Mouse (Mus musculus): ENCODE measurements around the gene Zfp961. TPM values are rescaled to one million over a fixed set of nuclear protein-coding genes. Genes with fewer than 3 reads are reported as not detected.

Gene Zfp961
- polyA plus RNA-seq, 1 experiment from 2014 or later = 12.5 TPM

GRCm38 (mm10) chr8:71968636-71969035 is 17.8 kb downstream of the Zfp961 start:
- no peak for ATAC-seq (replicated peaks; ENCODE audit: extremely low read depth, insufficient read depth, low FRiP score)
- H3K4me3 ChIP-seq (ENCODE audit: low read length) = no peak overlapping the region
- no peak overlapping the region for H3K27ac ChIP-seq (ENCODE audit: low read length)
- H3K9ac ChIP-seq (ENCODE audit: low read length) = no peak overlapping the region
- 82% methylated on average over 6 of the region's 6 CpGs for WGBS
- no peaks in the 10 kb centered on the region for H3K4me1 ChIP-seq (ENCODE audit: control insufficient read depth, insufficient read depth, low read length)
- H3K4me2 ChIP-seq (ENCODE audit: low read depth, low read length) = no peak overlapping the region
- H3K27me3 ChIP-seq (ENCODE audit: control insufficient read depth, insufficient read depth, low read length) = no peaks in the 10 kb centered on the region
- peaks cover 46% of the 10 kb centered on the region for H3K36me3 ChIP-seq (ENCODE audit: control insufficient read depth, insufficient read depth)
- peaks cover 7% of the 10 kb centered on the region for H3K9me3 ChIP-seq (replicated peaks; ENCODE audit: control insufficient read depth, low read length)

DNA sequence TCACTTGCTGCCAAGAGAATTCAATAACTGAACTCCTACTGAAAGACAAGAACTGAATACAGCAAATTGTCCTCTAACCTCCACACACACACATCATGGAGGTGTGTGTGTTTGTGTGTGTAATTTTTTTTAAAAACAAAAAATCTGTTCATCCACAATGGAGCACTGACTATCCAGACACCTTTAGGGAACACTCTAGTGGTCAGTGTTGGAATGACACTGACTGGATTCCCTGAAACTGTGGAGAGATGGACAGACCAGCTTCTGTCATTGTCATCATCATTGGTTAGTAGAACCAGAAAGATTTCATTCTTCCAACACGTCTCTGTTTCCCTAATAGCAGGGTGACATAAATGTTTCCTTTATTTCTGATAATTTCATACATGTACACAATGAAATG is 21.1 kb downstream of the Zfp961 start:
- H3K27ac ChIP-seq (ENCODE audit: low read length) = no peak overlapping the region
- H3K9ac ChIP-seq (ENCODE audit: low read length) = no peak overlapping the region
- H3K27me3 ChIP-seq (ENCODE audit: control insufficient read depth, insufficient read depth, low read length) = no peaks in the 10 kb centered on the region
- no peak overlapping the region for H3K4me2 ChIP-seq (ENCODE audit: low read depth, low read length)
- H3K4me1 ChIP-seq (ENCODE audit: control insufficient read depth, insufficient read depth, low read length) = no peaks in the 10 kb centered on the region
- no peak overlapping the region for H3K4me3 ChIP-seq (ENCODE audit: low read length)
- WGBS = 70% methylated on average over 1 of the region's 1 CpGs
- peaks cover 23% of the 10 kb centered on the region for H3K36me3 ChIP-seq (ENCODE audit: control insufficient read depth, insufficient read depth)
- peaks cover 3% of the 10 kb centered on the region for H3K9me3 ChIP-seq (replicated peaks; ENCODE audit: control insufficient read depth, low read length)
- no peak for ATAC-seq (replicated peaks; ENCODE audit: extremely low read depth, insufficient read depth, low FRiP score)

GRCm38 (mm10) chr8:71974211-71974610 is 23.4 kb downstream of the Zfp961 start:
- Histone ChIP-seq H3K36me3 (ENCODE audit: control insufficient read depth, insufficient read depth) (peaks cover 2% of the 10 kb centered on the region; the same call in 1 of the 2 replicates), H3K9me3 (replicated peaks; ENCODE audit: control insufficient read depth, low read length) (no peaks in the 10 kb centered on the region), H3K27ac (ENCODE audit: low read length) (no peak overlapping the region), H3K4me2 (ENCODE audit: low read depth, low read length) (no peak overlapping the region), H3K4me1 (ENCODE audit: control insufficient read depth, insufficient read depth, low read length) (no peaks in the 10 kb centered on the region), H3K4me3 (ENCODE audit: low read length) (no peak overlapping the region), H3K9ac (ENCODE audit: low read length) (no peak overlapping the region), H3K27me3 (ENCODE audit: control insufficient read depth, insufficient read depth, low read length) (no peaks in the 10 kb centered on the region)
- WGBS = 73% methylated on average over 3 of the region's 3 CpGs
- no peak for ATAC-seq (replicated peaks; ENCODE audit: extremely low read depth, insufficient read depth, low FRiP score)

DNA sequence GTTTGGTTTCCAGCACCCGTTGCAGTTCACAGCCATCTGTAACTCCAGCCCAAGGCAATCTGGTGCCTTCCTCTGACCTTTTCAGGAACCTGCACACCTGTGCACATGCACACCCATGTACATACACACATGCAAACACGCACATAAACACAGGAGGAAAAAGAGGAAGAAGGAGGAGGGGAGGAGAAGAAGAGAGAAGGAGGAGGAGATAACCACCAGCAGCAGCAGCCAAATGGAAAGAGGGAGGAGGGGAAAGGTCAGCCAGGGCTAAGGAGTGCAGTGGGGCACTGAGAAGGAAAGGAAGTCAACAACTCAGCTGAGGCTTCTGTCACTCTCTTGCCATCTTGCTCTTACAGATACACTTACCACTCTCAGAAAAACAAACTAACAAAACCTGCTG is 30.2 kb downstream of the Zfp961 start:
- Histone ChIP-seq H3K27me3 (ENCODE audit: control insufficient read depth, insufficient read depth, low read length) (no peaks in the 10 kb centered on the region), H3K27ac (ENCODE audit: low read length) (no peak overlapping the region), H3K4me3 (ENCODE audit: low read length) (no peak overlapping the region), H3K9ac (ENCODE audit: low read length) (no peak overlapping the region), H3K36me3 (ENCODE audit: control insufficient read depth, insufficient read depth) (no peaks in the 10 kb centered on the region), H3K4me1 (ENCODE audit: control insufficient read depth, insufficient read depth, low read length) (0 out of 2 replicates have a peak, but pooled peaks cover 2% of the 10 kb centered on the region), H3K9me3 (replicated peaks; ENCODE audit: control insufficient read depth, low read length) (no peaks in the 10 kb centered on the region), H3K4me2 (ENCODE audit: low read depth, low read length) (no peak overlapping the region)
- WGBS = 42% methylated on average over 2 of the region's 2 CpGs
- ATAC-seq (replicated peaks; ENCODE audit: extremely low read depth, insufficient read depth, low FRiP score) = no peak

DNA sequence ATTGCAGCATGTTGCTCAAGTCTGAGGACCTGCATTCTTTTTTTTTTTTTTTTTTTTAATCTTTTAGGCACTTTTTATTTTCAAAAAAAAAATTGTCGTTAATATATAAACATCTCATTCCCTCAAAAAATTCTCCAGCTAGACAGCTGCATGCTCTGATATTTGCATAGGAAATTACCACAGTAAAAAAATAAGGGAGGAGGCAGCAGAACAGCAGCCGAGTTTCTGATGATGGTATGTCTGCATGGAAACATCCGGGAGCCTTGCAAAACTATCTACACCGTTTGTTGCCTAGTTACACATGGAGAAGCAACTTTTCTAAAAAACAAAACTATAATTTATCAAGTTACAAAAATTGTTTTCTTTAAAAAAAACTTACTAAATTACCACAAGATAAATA is 30.6 kb downstream of the Zfp961 start:
- ATAC-seq (replicated peaks; ENCODE audit: extremely low read depth, insufficient read depth, low FRiP score) = no peak
- H3K27me3 ChIP-seq (ENCODE audit: control insufficient read depth, insufficient read depth, low read length) = no peaks in the 10 kb centered on the region
- no peak overlapping the region for H3K9ac ChIP-seq (ENCODE audit: low read length)
- 0 out of 2 replicates have a peak, but pooled peaks cover 2% of the 10 kb centered on the region for H3K4me1 ChIP-seq (ENCODE audit: control insufficient read depth, insufficient read depth, low read length)
- 59% methylated on average over 4 of the region's 4 CpGs for WGBS
- no peaks in the 10 kb centered on the region for H3K36me3 ChIP-seq (ENCODE audit: control insufficient read depth, insufficient read depth)
- no peak overlapping the region for H3K4me3 ChIP-seq (ENCODE audit: low read length)
- no peak overlapping the region for H3K4me2 ChIP-seq (ENCODE audit: low read depth, low read length)
- H3K9me3 ChIP-seq (replicated peaks; ENCODE audit: control insufficient read depth, low read length) = no peaks in the 10 kb centered on the region
- H3K27ac ChIP-seq (ENCODE audit: low read length) = no peak overlapping the region

- H3K4me3 ChIP-seq (ENCODE audit: low read length) = no peak overlapping the region
- H3K36me3 ChIP-seq (ENCODE audit: control insufficient read depth, insufficient read depth) = no peaks in the 10 kb centered on the region
- ATAC-seq (replicated peaks; ENCODE audit: extremely low read depth, insufficient read depth, low FRiP score) = 0 out of 2 replicates have a peak, but pooled peaks have one; percentile 28
- H3K9me3 ChIP-seq (replicated peaks; ENCODE audit: control insufficient read depth, low read length) = no peaks in the 10 kb centered on the region
- H3K4me2 ChIP-seq (ENCODE audit: low read depth, low read length) = no peak overlapping the region
- H3K27ac ChIP-seq (ENCODE audit: low read length) = no peak overlapping the region
- no peaks in the 10 kb centered on the region; the same call in 1 of the 2 replicates for H3K27me3 ChIP-seq (ENCODE audit: control insufficient read depth, insufficient read depth, low read length)
- 0 out of 2 replicates have a peak, but pooled peaks cover 2% of the 10 kb centered on the region for H3K4me1 ChIP-seq (ENCODE audit: control insufficient read depth, insufficient read depth, low read length)
- 50% methylated on average over 4 of the region's 4 CpGs for whole genome bisulfite sequencing
- H3K9ac ChIP-seq (ENCODE audit: low read length) = no peak overlapping the region
Observed at GRCm38 (mm10) chr8:71984601-71985000, 33.8 kb downstream of the Zfp961 start.

DNA sequence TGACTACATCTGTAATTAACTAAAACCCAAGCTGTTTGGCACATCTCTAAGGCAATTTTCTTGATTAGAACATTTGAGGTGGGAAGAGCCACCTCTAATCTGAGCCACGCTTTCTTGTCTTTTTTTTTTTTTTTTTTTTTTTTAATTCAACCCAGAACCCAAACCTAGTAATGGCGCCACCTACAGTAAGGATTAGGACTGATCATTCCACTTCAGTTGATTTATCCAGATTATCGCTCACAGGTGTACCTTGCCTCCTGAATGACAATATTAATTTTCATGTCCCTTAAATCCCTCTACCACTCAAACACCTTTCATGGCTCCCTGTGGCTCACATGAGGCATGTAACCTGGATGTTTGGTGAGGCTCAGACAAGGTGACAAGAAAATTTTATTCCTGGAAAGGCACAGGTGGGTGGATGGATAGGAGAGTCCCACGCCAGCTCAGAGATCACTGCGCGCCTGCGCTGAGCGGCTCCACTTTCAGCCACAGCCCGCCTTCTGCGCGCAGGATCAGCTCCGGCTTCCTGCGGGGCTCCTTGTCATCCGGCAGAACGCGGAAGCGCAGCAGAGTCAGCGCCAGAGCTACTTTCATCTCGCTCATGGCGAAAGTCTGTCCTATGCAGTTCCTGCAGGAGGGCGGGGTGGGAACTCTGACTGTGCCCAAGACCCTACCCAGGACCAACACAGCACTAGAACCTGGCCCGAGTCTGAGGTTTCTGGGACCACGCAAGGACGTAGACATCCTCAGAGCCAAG is 37.5 kb downstream of the Zfp961 start:
- H3K27ac ChIP-seq (ENCODE audit: low read length) = no peak overlapping the region
- ATAC-seq (replicated peaks; ENCODE audit: extremely low read depth, insufficient read depth, low FRiP score) = peak; percentile 57; the same call in 1 of the 2 replicates
- no peaks in the 10 kb centered on the region for H3K36me3 ChIP-seq (ENCODE audit: control insufficient read depth, insufficient read depth)
- H3K9me3 ChIP-seq (replicated peaks; ENCODE audit: control insufficient read depth, low read length) = no peaks in the 10 kb centered on the region
- 9% methylated on average over 24 of the region's 24 CpGs for WGBS
- H3K4me3 ChIP-seq (ENCODE audit: low read length) = peak overlapping the region; percentile 57
- peak overlapping the region; percentile 61 for H3K4me2 ChIP-seq (ENCODE audit: low read depth, low read length)
- peak overlapping the region; percentile 64 for H3K9ac ChIP-seq (ENCODE audit: low read length)
- no peaks in the 10 kb centered on the region for H3K4me1 ChIP-seq (ENCODE audit: control insufficient read depth, insufficient read depth, low read length)
- H3K27me3 ChIP-seq (ENCODE audit: control insufficient read depth, insufficient read depth, low read length) = no peaks in the 10 kb centered on the region; the same call in 1 of the 2 replicates

DNA sequence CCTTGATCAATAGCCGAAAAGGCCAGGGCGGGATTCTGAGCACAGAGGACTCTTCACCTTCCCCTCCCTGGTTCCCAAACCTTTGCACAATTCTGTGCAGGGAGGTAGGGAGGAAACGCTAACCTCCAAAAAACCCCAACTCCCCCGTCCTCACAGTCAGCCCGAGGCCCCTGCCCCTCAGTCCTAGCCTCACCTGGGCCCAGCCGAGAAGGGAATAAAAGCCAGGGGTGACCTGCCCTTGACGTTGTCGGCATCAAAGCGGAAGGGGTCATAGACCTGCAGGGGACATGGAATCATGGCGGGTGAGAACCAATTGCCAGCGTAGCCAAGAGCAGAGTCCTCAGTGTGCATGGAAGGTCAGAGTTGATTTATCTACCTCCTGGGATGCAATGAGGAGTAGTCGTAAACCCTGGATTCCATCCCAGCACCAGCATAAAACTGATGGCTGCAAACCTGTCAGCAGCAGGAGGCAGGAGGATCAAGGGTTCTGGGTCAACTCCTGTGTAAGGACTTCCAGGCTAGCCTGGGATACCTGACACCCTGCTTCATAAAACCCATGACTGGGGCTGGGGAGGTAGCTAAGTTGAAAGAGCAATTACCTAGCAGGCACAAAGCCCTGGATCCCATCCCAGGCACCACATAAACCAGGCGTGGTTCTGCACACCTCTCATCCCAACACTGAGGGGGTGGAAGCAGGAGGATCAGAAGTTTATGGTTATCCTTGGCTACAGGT is 38.2 kb downstream of the Zfp961 start:
- H3K36me3 ChIP-seq (ENCODE audit: control insufficient read depth, insufficient read depth) = no peaks in the 10 kb centered on the region
- WGBS = 59% methylated on average over 13 of the region's 13 CpGs
- H3K4me3 ChIP-seq (ENCODE audit: low read length) = peak overlapping the region; percentile 57
- H3K4me2 ChIP-seq (ENCODE audit: low read depth, low read length) = peak overlapping the region; percentile 61
- no peaks in the 10 kb centered on the region for H3K9me3 ChIP-seq (replicated peaks; ENCODE audit: control insufficient read depth, low read length)
- ATAC-seq (replicated peaks; ENCODE audit: extremely low read depth, insufficient read depth, low FRiP score) = no peak
- H3K4me1 ChIP-seq (ENCODE audit: control insufficient read depth, insufficient read depth, low read length) = no peaks in the 10 kb centered on the region
- no peaks in the 10 kb centered on the region; the same call in 1 of the 2 replicates for H3K27me3 ChIP-seq (ENCODE audit: control insufficient read depth, insufficient read depth, low read length)
- H3K9ac ChIP-seq (ENCODE audit: low read length) = peak overlapping the region; percentile 64
- H3K27ac ChIP-seq (ENCODE audit: low read length) = no peak overlapping the region

GRCm38 (mm10) chr8:71999434-71999833 is 48.6 kb downstream of the Zfp961 start:
- Histone ChIP-seq H3K9ac (ENCODE audit: low read length) (no peak overlapping the region), H3K4me2 (ENCODE audit: low read depth, low read length) (no peak overlapping the region), H3K4me3 (ENCODE audit: low read length) (no peak overlapping the region), H3K27ac (ENCODE audit: low read length) (no peak overlapping the region), H3K9me3 (replicated peaks; ENCODE audit: control insufficient read depth, low read length) (no peaks in the 10 kb centered on the region), H3K27me3 (ENCODE audit: control insufficient read depth, insufficient read depth, low read length) (no peaks in the 10 kb centered on the region), H3K4me1 (ENCODE audit: control insufficient read depth, insufficient read depth, low read length) (no peaks in the 10 kb centered on the region), H3K36me3 (ENCODE audit: control insufficient read depth, insufficient read depth) (no peaks in the 10 kb centered on the region)
- 56% methylated on average over 1 of the region's 1 CpGs for WGBS
- no peak for ATAC-seq (replicated peaks; ENCODE audit: extremely low read depth, insufficient read depth, low FRiP score)

Data from heart, embryonic 16.5 days (tissue).